ENCODE assay signal across 8 mouse cellular contexts in the genomic region with DNA sequence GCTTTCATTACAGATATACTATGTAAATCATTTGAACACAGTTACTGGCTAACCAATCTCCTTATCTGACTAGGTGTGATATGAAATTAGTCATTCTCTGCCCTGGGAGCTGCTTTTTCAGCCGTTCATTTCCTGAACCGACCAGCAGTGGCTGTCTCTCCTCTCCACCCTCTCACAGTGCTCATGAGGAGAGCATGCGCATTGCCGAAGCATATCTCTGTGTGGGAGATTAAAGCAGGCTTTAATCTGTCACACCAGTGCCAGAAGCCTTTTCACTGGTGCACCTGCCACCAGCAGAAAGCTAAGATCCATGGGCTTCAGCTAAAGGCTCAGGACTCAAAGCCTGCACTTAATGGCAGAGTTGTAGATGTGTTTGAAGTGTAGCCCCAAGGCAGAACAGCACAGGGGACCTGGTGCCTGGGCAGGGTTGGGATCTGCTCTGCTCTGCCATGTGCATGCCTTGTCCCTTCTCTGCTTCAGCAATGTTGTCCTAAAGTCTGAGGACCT. TPM values are rescaled to one million over a fixed set of nuclear protein-coding genes. Genes with fewer than 3 reads are reported as not detected.
DNase-seq lines count a peak whose midpoint lies in the region; ATAC-seq and TF ChIP-seq lines count a peak whose summit lies in the region.
"Had no signal": no experiment of that assay in that cellular context is flagged by ENCODE, and none has a peak within 500 bp of the region (broad histone marks: within the 10 kb centered on the region; RNA-seq: fewer than 3 reads in every experiment).

No protein-coding gene starts in this region.

- no peak for ATAC-seq in forebrain, embryonic 16.5 days

- no peak overlapping the region for H3K9ac ChIP-seq in forebrain, embryonic 16.5 days (replicated peaks; ENCODE audit: low read depth, low read length)

- no peak overlapping the region for H3K4me2 ChIP-seq in forebrain, embryonic 16.5 days (ENCODE audit: low read length)

- H3K27me3 ChIP-seq in forebrain, embryonic 16.5 days (replicated peaks; ENCODE audit: control insufficient read depth, insufficient read depth, low read length), result no peaks in the 10 kb centered on the region

- no peaks in the 10 kb centered on the region for H3K9me3 ChIP-seq in forebrain, embryonic 16.5 days (ENCODE audit: control insufficient read depth, low read length)

- DNase-seq in layer of hippocampus, adult 2 months (ENCODE audit: low spot score in 2 of 2), result peak; percentile 53 to 76
- DNase-seq in layer of hippocampus, adult 8-10 months (ENCODE audit: low spot score in 2 of 2), result no peak
- no peak for DNase-seq in embryo, embryonic 10.5 days (ENCODE audit: low spot score)
- no peak for DNase-seq in cerebellum, adult 9-11 months

- H3K36me3 ChIP-seq in forebrain, embryonic 16.5 days (ENCODE audit: control insufficient read depth, insufficient read depth), result peaks cover 7% of the 10 kb centered on the region; the same call in 1 of the 2 replicates

- WGBS in bone marrow, adult 2 months, result 50% methylated on average over 4 of the region's 4 CpGs
- WGBS in forebrain, embryonic 16.5 days, result 34% methylated on average over 4 of the region's 4 CpGs
- 18% methylated on average over 4 of the region's 4 CpGs for WGBS in olfactory bulb, adult 2 months

- H3K4me3 ChIP-seq in layer of hippocampus, adult 2 months, result no peak overlapping the region
- no peak overlapping the region for H3K4me3 ChIP-seq in bone marrow, adult 2 months (replicated peaks; ENCODE audit: control insufficient read depth, low read depth, low read length)
- no peak overlapping the region for H3K4me3 ChIP-seq in forebrain, embryonic 16.5 days (replicated peaks; ENCODE audit: low read length)
- no peak overlapping the region for H3K4me3 ChIP-seq in olfactory bulb, adult 2 months (ENCODE audit: insufficient read depth, low read depth, low read length)
- H3K4me3 ChIP-seq: myocyte had no signal

- TF ChIP-seq CTCF in layer of hippocampus, adult 2 months (conservative IDR thresholded peaks at IDR 0.05), result peak; percentile 43
- TF ChIP-seq CTCF in bone marrow, adult 2 months (IDR thresholded peaks at IDR 0.05; ENCODE audit: control insufficient read depth, insufficient read depth, low read length), result no peak
- TF ChIP-seq CTCF in olfactory bulb, adult 2 months (IDR thresholded peaks at IDR 0.05; ENCODE audit: insufficient read depth, low read depth, low read length), result no peak

- no peak for TF ChIP-seq POLR2A in bone marrow, adult 2 months (IDR thresholded peaks at IDR 0.05; ENCODE audit: borderline replicate concordance, control insufficient read depth, low read depth, low read length)
- no peak for TF ChIP-seq POLR2A in olfactory bulb, adult 2 months (IDR thresholded peaks at IDR 0.05; ENCODE audit: insufficient read depth, low read depth, low read length)

- peak overlapping the region; percentile 93 for H3K27ac ChIP-seq in layer of hippocampus, adult 2 months
- H3K27ac ChIP-seq in bone marrow, adult 2 months (ENCODE audit: control insufficient read depth, insufficient read depth, low read depth, low read length, poor library complexity), result peak overlapping the region; percentile 14; the same call in 1 of the 2 replicates
- H3K27ac ChIP-seq in forebrain, embryonic 16.5 days (ENCODE audit: low read length), result peak overlapping the region; percentile 9
- H3K27ac ChIP-seq in olfactory bulb, adult 2 months (ENCODE audit: insufficient read depth, low read depth, low read length), result peak overlapping the region; percentile 53

- peaks cover 2% of the 10 kb centered on the region for H3K4me1 ChIP-seq in bone marrow, adult 2 months (ENCODE audit: control insufficient read depth, insufficient read depth, low read length)
- H3K4me1 ChIP-seq in forebrain, embryonic 16.5 days (replicated peaks; ENCODE audit: control insufficient read depth, insufficient read depth, low read length), result peaks cover 60% of the 10 kb centered on the region
- H3K4me1 ChIP-seq in olfactory bulb, adult 2 months (ENCODE audit: control insufficient read depth, insufficient read depth, low read length), result peaks cover 27% of the 10 kb centered on the region

RNA-seq across cellular contexts. Expression of gene BC034090, which starts 42.8 kb away (rescaled TPM):
- total RNA-seq in layer of hippocampus, adult 2 months (2021), result 1 to 10 TPM; 7.9 to 8.2 TPM
- total RNA-seq in layer of hippocampus, adult 8-10 months (2022), result 10 to 100 TPM in 1 of 4 experiments, 1 to 10 TPM in 3; 6.8 to 10.1 (median 8.1) TPM
- polyA plus RNA-seq in bone marrow, adult 2 months (2011; ENCODE audit: insufficient read depth, insufficient read length, low replicate concordance, missing spikeins), result 2.5 TPM in 1 of 2 replicates, not detected in the other
- 2.8 and 3.3 TPM in 2 replicates for polyA plus RNA-seq in forebrain, embryonic 16.5 days (2015; fragmentation: Nextera tagmentation; extraction: Ambion mirVana)
- polyA plus RNA-seq in olfactory bulb, adult 2 months (2012; ENCODE audit: insufficient read depth, insufficient read length, low replicate concordance, missing spikeins), result not detected in 2 replicates

RNA-seq across cellular contexts. Expression of gene Stx6, which starts 42.9 kb away (rescaled TPM):
- total RNA-seq in layer of hippocampus, adult 2 months (2021), result 100 to 1,000 TPM; 124 to 129 TPM
- total RNA-seq in layer of hippocampus, adult 8-10 months (2022), result 100 to 1,000 TPM; 102 to 126 (median 112) TPM
- polyA plus RNA-seq in bone marrow, adult 2 months (2011; ENCODE audit: insufficient read depth, insufficient read length, low replicate concordance, missing spikeins), result 5.8 and 13.7 TPM in 2 replicates
- polyA plus RNA-seq in forebrain, embryonic 16.5 days (2015; fragmentation: Nextera tagmentation; extraction: Ambion mirVana), result 121 and 125 TPM in 2 replicates
- polyA plus RNA-seq in olfactory bulb, adult 2 months (2012; ENCODE audit: insufficient read depth, insufficient read length, low replicate concordance, missing spikeins), result not detected in 2 replicates

RNA-seq across cellular contexts. Expression of gene Mr1, which starts 54.8 kb away (rescaled TPM):
- total RNA-seq in layer of hippocampus, adult 2 months (2021), result 1 to 10 TPM; 3.2 to 3.3 TPM
- total RNA-seq in layer of hippocampus, adult 8-10 months (2022), result 1 to 10 TPM; 4.1 to 7.0 (median 4.9) TPM
- polyA plus RNA-seq in bone marrow, adult 2 months (2011; ENCODE audit: insufficient read depth, insufficient read length, low replicate concordance, missing spikeins), result 0.70 and 1.1 TPM in 2 replicates
- polyA plus RNA-seq in forebrain, embryonic 16.5 days (2015; fragmentation: Nextera tagmentation; extraction: Ambion mirVana), result 0.92 and 1.5 TPM in 2 replicates
- not detected in 2 replicates for polyA plus RNA-seq in olfactory bulb, adult 2 months (2012; ENCODE audit: insufficient read depth, insufficient read length, low replicate concordance, missing spikeins)

Comparison
In these comparisons a context has a peak if more than half of its experiments do, and no peak if none do; other contexts are left out.
1. DNase-seq: peak in layer of hippocampus, adult 2 months (2 of 2); none in layer of hippocampus, adult 8-10 months (0 of 2), embryo, embryonic 10.5 days (single experiment) and cerebellum, adult 9-11 months (single experiment).
2. H3K27ac ChIP-seq: peak in every context shown above with its lines; median percentile 93 in layer of hippocampus, adult 2 months; 53 in olfactory bulb, adult 2 months; 14 in bone marrow, adult 2 months; 9 in forebrain, embryonic 16.5 days.